Mouse (Mus musculus): ENCODE results near the gene Ifna2. TPM values are rescaled to one million over a fixed set of nuclear protein-coding genes. Genes with fewer than 3 reads are reported as not detected.

Gene Ifna2
- polyA plus RNA-seq, 1 experiment = not detected

DNA sequence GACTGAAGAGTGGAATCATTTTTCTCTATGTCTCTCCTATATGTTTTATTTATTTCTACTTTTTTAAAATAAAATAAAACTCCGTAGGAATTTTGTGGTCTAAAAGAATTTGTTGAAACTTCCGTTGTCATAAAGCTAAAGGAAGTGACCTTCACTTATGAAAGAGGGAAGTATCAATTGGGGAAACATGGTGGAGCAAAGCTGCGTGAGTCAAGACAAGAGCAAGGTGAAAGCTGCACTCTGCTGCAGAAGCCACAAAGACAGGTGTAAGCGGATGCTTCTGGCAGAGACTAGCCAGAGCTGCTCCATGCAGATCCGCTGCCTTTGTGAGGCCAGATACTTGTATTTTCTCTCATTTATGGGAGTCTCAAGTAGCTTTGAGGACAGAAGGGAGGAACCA lies 15.1 kb upstream of the Ifna2 start:
- Histone ChIP-seq H3K79me2 (ENCODE audit: control insufficient read depth, insufficient read depth) (no peaks in the 10 kb centered on the region), H3ac (ENCODE audit: control insufficient read depth, insufficient read length, low read depth) (no peak overlapping the region), H3K79me3 (ENCODE audit: low read depth) (no peaks in the 10 kb centered on the region), H3K27me3 (ENCODE audit: control insufficient read depth, insufficient read depth, insufficient read length) (peaks cover 3% of the 10 kb centered on the region), H3K4me3 (ENCODE audit: insufficient read depth, poor library complexity, severe bottlenecking) (no peak overlapping the region), H3K36me3 (ENCODE audit: control insufficient read depth, insufficient read depth) (no peaks in the 10 kb centered on the region)
- TF ChIP-seq CEBPB (IDR thresholded peaks at IDR 0.05; ENCODE audit: low read depth) = no peak
- TF ChIP-seq MAX (IDR thresholded peaks at IDR 0.05) = no peak
- TF ChIP-seq CTCF (IDR thresholded peaks at IDR 0.05; ENCODE audit: control insufficient read depth, insufficient read depth, insufficient read length) = no peak
- no peak for TF ChIP-seq MYOD1 (IDR thresholded peaks at IDR 0.05; ENCODE audit: control insufficient read depth, insufficient read length, low read depth)
- no peak for TF ChIP-seq FOSL1 (IDR thresholded peaks at IDR 0.05; ENCODE audit: insufficient read depth, low read length, poor library complexity, severe bottlenecking)
- TF ChIP-seq USF1 (IDR thresholded peaks at IDR 0.05; ENCODE audit: low read depth) = no peak
- TF ChIP-seq MYOG (IDR thresholded peaks at IDR 0.05; ENCODE audit: control insufficient read depth, extremely low read depth, insufficient read length) = no peak

DNA sequence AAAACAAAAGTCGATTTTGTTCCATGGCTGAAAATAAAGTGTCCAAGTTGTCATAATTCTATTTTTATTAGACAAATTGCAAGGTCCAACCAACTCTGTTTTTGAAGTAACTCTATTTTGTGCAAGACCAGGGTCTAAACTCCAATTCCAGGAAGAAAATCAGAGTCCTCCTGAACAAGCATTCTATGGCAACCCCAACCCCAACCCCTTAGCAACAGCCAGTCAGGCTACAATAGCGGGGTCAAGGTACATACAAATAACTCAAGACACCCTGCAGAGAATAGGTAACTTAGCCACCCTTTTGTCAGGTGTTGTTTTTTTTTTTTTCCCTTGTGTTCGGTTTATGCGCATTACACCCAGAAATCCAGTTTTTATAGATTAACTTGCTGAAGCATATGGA lies 14.0 kb upstream of the Ifna2 start:
- TF ChIP-seq CTCF (IDR thresholded peaks at IDR 0.05; ENCODE audit: control insufficient read depth, insufficient read depth, insufficient read length) = no peak
- no peak for TF ChIP-seq CEBPB (IDR thresholded peaks at IDR 0.05; ENCODE audit: low read depth)
- TF ChIP-seq MAX (IDR thresholded peaks at IDR 0.05) = no peak
- TF ChIP-seq MYOD1 (IDR thresholded peaks at IDR 0.05; ENCODE audit: control insufficient read depth, insufficient read length, low read depth) = no peak
- TF ChIP-seq FOSL1 (IDR thresholded peaks at IDR 0.05; ENCODE audit: insufficient read depth, low read length, poor library complexity, severe bottlenecking) = no peak
- no peak for TF ChIP-seq USF1 (IDR thresholded peaks at IDR 0.05; ENCODE audit: low read depth)
- no peak for TF ChIP-seq MYOG (IDR thresholded peaks at IDR 0.05; ENCODE audit: control insufficient read depth, extremely low read depth, insufficient read length)
- no peak overlapping the region for H3K4me3 ChIP-seq (ENCODE audit: insufficient read depth, poor library complexity, severe bottlenecking)
- peaks cover 3% of the 10 kb centered on the region for H3K27me3 ChIP-seq (ENCODE audit: control insufficient read depth, insufficient read depth, insufficient read length)
- H3K36me3 ChIP-seq (ENCODE audit: control insufficient read depth, insufficient read depth) = no peaks in the 10 kb centered on the region
- no peaks in the 10 kb centered on the region for H3K79me3 ChIP-seq (ENCODE audit: low read depth)
- H3K79me2 ChIP-seq (ENCODE audit: control insufficient read depth, insufficient read depth) = no peaks in the 10 kb centered on the region
- no peak overlapping the region for H3ac ChIP-seq (ENCODE audit: control insufficient read depth, insufficient read length, low read depth)

DNA sequence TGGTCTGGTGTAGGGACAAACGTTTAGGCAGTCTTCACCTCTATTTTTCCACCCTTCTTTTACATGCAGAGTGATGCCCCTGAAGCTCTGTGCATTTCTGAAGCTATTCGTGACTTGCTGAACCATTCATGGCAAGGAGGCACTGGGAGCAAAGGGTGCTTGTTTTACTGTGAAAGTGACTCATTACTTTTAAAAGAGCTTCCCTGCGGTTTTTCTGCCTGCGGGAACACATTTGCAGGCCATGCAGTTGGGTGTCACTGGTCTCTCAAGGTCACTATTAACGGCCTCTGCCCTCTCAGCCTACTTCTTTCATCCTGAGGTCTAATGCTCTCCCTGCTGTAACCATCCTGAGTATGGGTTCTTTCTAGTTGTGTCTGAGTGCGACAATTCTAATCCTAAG lies 13.4 kb upstream of the Ifna2 start:
- Histone ChIP-seq H3ac (ENCODE audit: control insufficient read depth, insufficient read length, low read depth) (no peak overlapping the region), H3K4me3 (ENCODE audit: insufficient read depth, poor library complexity, severe bottlenecking) (no peak overlapping the region), H3K36me3 (ENCODE audit: control insufficient read depth, insufficient read depth) (no peaks in the 10 kb centered on the region), H3K27me3 (ENCODE audit: control insufficient read depth, insufficient read depth, insufficient read length) (peaks cover 3% of the 10 kb centered on the region), H3K79me2 (ENCODE audit: control insufficient read depth, insufficient read depth) (no peaks in the 10 kb centered on the region), H3K79me3 (ENCODE audit: low read depth) (no peaks in the 10 kb centered on the region)
- no peak for TF ChIP-seq MYOD1 (IDR thresholded peaks at IDR 0.05; ENCODE audit: control insufficient read depth, insufficient read length, low read depth)
- no peak for TF ChIP-seq USF1 (IDR thresholded peaks at IDR 0.05; ENCODE audit: low read depth)
- TF ChIP-seq FOSL1 (IDR thresholded peaks at IDR 0.05; ENCODE audit: insufficient read depth, low read length, poor library complexity, severe bottlenecking) = no peak
- TF ChIP-seq CTCF (IDR thresholded peaks at IDR 0.05; ENCODE audit: control insufficient read depth, insufficient read depth, insufficient read length) = no peak
- TF ChIP-seq MYOG (IDR thresholded peaks at IDR 0.05; ENCODE audit: control insufficient read depth, extremely low read depth, insufficient read length) = no peak
- no peak for TF ChIP-seq CEBPB (IDR thresholded peaks at IDR 0.05; ENCODE audit: low read depth)
- no peak for TF ChIP-seq MAX (IDR thresholded peaks at IDR 0.05)

DNA sequence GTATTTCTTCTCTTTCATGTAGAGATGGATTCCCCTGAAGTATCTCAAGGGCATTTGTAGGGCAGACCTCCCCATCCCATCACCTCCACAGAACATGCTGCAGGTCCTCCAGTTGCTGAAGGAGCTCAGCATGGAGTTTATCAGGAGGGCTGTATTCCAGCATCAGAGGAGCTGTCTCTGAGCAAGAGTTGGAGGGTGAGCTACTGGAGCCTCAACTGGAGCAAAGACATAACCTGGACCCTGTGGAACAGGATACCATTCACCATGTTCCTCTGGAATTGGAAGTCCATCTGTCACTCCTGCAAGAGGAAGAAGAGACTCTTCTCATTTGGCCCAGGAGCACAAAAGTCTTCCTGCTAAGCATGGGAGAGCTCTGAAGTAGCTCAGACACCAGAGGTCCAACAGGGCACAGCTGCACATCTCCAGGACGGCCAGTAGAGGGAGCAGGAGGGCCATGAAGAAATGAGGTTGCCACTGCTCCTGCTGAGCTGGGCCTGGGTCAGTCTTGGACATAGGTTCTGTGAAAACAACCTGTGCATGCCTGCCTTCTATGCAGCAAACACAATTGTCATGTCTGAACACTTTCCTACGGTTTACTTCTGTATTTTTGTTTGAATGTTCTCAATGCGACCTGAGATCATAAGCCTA lies 12.6 kb upstream of the Ifna2 start:
- peaks cover 3% of the 10 kb centered on the region for H3K27me3 ChIP-seq (ENCODE audit: control insufficient read depth, insufficient read depth, insufficient read length)
- TF ChIP-seq MYOD1 (IDR thresholded peaks at IDR 0.05; ENCODE audit: control insufficient read depth, insufficient read length, low read depth) (no peak), MYOG (IDR thresholded peaks at IDR 0.05; ENCODE audit: control insufficient read depth, extremely low read depth, insufficient read length) (no peak), MAX (IDR thresholded peaks at IDR 0.05) (no peak), CTCF (IDR thresholded peaks at IDR 0.05; ENCODE audit: control insufficient read depth, insufficient read depth, insufficient read length) (peak; percentile 92)
- no peak overlapping the region for H3K4me3 ChIP-seq (ENCODE audit: insufficient read depth, poor library complexity, severe bottlenecking)
- no peak overlapping the region for H3ac ChIP-seq (ENCODE audit: control insufficient read depth, insufficient read length, low read depth)
- no peaks in the 10 kb centered on the region for H3K79me3 ChIP-seq (ENCODE audit: low read depth)
- H3K36me3 ChIP-seq (ENCODE audit: control insufficient read depth, insufficient read depth) = no peaks in the 10 kb centered on the region
- H3K79me2 ChIP-seq (ENCODE audit: control insufficient read depth, insufficient read depth) = no peaks in the 10 kb centered on the region

GRCm38 (mm10) chr4:88693392-88693791 lies 9.7 kb upstream of the Ifna2 start:
- H3K36me3 ChIP-seq (ENCODE audit: control insufficient read depth, insufficient read depth) = no peaks in the 10 kb centered on the region
- no peak overlapping the region for H3ac ChIP-seq (ENCODE audit: control insufficient read depth, insufficient read length, low read depth)

More at GRCm38 (mm10) chr4:88693392-88693791, 9.7 kb upstream of the Ifna2 start:
- TF ChIP-seq USF1 (IDR thresholded peaks at IDR 0.05; ENCODE audit: low read depth) (no peak), MYOD1 (IDR thresholded peaks at IDR 0.05; ENCODE audit: control insufficient read depth, insufficient read length, low read depth) (no peak), MAX (IDR thresholded peaks at IDR 0.05) (no peak), MYOG (IDR thresholded peaks at IDR 0.05; ENCODE audit: control insufficient read depth, extremely low read depth, insufficient read length) (no peak), CTCF (IDR thresholded peaks at IDR 0.05; ENCODE audit: control insufficient read depth, insufficient read depth, insufficient read length) (no peak), CEBPB (IDR thresholded peaks at IDR 0.05; ENCODE audit: low read depth) (no peak), FOSL1 (IDR thresholded peaks at IDR 0.05; ENCODE audit: insufficient read depth, low read length, poor library complexity, severe bottlenecking) (no peak)
- no peaks in the 10 kb centered on the region for H3K79me3 ChIP-seq (ENCODE audit: low read depth)
- H3K4me3 ChIP-seq (ENCODE audit: insufficient read depth, poor library complexity, severe bottlenecking) = no peak overlapping the region
- H3K79me2 ChIP-seq (ENCODE audit: control insufficient read depth, insufficient read depth) = no peaks in the 10 kb centered on the region
- H3K27me3 ChIP-seq (ENCODE audit: control insufficient read depth, insufficient read depth, insufficient read length) = peaks cover 3% of the 10 kb centered on the region

Measured in C2C12 (cell line).